Mouse (Mus musculus): ENCODE data around the gene Rpgrip1l.

Rpgrip1l gene

DNA sequence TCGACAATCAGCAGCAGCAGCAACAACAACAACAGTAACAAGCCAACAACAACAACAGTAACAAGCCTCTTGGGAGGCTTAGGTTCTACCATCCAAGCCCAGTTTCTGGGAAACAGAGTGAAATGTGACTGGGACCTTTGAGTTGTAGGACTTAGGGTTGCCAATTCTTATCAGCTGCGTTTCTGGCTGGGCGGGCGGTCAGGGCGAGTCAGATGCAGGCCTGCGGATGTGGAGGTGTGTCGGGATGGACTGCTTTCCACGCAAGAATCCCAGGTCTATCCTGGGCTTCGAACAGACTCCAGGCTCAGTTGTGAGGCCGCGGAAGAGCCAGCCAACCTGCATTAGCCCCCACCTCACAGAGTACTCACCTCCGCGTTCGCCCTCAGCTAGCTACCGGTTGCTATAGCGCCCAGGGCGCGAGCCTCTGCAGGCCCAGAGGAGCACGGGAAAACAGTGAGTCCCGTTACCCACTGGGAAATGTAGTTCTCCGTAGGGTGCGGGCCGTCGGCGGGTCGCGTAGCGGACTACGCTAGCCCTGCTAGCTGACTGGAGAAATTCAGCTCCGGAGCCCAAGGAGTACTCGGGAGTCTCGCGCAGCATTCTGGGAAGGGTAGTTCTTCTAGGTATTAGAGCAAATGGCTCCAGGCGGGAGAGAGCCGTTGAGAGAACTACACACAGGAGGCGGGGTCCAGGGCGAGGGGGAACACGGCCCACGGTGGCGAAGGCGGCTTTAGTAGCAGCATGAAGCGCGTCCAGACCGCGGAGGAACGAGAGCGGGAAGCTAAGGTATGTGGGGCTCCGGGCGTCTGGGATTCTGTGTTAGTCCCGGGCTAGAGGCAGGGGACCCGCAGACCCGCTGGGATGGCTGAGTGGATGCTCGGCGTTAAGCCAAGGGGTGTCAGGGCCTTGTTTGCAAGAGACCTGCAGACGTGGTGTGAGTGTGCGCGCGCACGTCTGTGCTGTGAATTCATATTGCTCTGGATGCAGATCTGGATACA lies at the start of gene Rpgrip1l, which contains the start of gene Fto:
Gene Rpgrip1l (minus strand): TSS at position 428 of the 998 bp plus-strand sequence.
Gene Fto (plus strand): TSS at position 691 of the 998 bp plus-strand sequence.
- DNase-seq, result peak; percentile 97 to 98

DNA sequence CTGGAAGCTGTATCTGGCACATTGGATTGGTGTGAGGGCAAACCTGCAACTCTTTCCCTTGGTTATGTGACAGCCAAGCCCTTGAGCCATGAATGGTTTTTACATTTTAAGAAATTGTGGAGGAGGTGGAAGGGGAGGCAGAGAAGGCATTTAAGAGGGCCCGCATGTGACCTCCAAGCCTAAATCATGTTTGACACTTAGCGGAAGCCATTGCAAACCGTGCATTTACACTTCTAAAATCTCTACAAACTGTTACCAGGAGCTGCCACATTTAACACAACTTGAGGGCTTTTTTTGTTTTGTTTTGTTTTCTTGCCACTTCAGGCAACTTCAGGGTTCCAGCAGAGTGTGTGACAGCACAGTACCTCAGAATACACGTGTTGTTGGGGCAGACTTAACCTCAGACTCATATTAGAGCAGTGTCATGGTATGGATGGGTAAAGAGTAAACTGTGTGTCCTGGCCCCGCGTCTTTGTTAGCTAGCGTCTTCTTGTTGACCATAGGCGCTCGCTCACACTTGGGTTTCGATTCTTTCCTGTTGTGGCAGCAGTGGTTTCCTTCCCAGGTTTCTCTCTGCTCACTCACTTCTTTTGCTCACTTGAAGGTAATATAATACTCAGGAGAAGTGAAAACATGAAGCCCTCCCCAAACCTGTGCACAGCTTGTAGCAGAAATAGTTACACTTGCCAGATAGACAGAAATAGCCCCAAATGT lies 47.7 kb upstream of the Rpgrip1l start:
- no peak for DNase-seq

DNA sequence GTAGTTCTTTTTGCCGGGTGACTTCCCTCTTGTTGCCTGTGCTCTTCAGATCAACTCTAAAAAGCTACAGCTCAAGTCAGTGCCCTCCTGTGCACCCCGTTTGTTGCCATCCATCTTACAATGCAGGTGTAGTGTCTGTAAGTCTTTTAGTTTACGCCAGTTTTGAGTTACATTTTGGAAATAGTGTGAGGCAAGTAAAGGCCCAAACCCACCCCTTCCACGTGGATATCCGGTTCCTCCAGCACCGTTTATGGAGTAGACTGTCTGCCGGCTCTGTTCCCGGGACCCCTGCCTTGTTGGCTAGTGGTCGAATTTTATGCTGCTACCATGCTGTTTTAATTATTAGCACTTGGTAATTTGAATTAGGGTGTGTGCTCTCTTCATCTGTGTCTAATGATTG lies 46.4 kb upstream of the Rpgrip1l start:
- no peak for DNase-seq

DNA sequence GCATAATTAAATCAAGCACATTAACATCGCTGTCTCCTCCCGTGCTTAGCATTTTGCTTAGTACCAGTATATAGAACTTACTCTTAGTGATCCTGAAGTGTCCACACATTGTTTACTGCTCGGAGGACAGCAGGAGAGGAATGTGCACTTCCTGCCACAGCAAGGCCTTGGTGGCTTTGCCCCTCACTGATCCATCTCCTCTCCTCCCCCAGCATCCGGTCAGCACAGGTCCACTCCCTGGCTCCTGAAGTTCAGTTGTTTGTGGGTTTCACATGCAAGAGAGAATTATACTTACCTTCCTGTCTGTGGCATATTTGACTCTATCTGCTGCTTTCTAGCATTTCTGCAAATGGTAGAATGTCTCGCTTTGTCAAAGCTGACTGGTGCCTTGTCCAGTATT lies 45.0 kb upstream of the Rpgrip1l start:
- DNase-seq, result no peak

DNA sequence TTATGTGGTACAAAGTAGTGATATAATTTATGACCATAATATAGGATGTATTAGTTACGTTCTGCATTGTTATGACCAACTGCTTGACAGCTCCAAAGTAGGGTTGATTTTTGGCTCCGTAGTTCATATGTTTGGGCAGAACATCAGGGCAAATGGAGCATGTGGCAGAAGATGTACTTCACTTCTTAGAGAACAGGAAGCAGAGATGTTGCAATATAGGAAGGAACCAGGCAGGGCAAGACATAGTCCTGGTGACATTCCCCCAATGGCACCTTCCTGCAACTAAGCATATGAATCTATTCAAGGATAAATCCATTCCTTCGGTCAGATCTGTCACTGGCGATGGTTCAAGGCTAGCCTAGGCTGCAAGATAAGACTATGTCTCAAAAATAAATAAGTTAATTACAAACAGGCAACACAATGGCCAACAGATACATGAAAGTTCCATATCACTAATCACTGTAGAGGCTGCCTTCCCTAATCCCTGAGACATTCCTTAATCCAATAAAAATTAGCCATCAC lies 44.5 kb upstream of the Rpgrip1l start:
- DNase-seq, result no peak

DNA sequence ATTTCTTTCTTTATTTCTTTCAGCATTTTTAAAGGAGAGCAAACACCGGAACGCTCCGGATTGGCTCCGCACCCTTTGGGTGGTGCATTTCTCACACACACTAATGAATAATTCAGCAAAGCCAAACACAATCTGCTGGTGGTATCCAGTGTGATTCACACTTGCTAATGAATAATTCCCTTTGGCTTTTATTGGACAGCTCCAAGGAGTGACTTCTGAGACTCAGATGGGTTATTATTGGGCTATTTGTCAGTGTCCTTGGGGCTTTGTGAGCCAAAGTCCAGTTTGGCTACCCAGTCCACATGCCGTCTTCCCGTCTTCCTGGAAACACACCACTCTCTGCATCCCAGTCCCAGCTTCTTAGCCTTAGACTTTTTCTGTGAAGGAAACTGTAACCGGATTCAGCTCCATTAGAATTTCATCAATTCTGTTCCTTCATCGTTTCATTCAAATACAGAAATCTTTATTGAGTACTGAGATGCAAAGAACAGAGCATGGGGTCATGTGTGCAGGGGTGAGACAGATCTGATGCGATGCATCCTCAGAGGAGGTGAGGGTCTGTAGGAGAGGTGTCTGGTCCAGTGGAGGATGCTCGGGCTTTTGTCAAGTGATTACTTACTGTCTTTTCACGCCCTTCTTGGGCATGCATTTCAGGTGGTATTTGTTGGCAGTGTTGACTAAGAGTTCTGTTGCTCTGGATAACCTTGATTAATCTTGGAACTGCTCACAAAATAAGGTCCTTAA lies 43.1 kb upstream of the Rpgrip1l start:
- DNase-seq, result no peak

DNA sequence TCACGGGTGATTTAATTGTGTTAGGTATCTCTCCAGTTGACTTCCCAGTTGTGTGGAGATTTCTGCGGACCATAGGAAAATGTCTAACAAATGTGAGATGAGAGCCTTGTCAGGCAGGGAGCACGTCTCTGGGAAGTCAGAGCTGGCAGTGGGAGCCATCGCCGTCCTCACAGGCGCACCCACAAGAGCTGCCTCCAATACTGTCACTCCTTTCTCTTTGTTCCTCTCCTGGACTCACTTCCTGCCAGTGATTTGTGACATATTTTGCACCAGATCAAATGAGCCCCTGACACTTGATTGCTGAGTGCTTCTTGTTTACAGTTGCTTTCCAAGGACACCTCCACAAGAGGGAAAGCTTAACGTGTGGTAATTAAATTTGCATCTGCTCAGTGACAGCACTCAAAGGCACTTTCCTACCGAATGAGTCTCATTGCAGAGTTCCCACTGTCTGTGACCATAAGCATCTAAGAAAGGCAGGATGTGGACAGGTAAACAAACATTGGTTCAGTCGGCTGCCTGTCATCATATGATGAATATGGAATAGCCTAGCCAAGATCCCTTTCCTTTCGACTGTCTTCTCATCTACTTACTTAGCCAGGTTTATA lies 42.3 kb upstream of the Rpgrip1l start:
- DNase-seq, result peak in 1 of 2 experiments; percentile 24

DNA sequence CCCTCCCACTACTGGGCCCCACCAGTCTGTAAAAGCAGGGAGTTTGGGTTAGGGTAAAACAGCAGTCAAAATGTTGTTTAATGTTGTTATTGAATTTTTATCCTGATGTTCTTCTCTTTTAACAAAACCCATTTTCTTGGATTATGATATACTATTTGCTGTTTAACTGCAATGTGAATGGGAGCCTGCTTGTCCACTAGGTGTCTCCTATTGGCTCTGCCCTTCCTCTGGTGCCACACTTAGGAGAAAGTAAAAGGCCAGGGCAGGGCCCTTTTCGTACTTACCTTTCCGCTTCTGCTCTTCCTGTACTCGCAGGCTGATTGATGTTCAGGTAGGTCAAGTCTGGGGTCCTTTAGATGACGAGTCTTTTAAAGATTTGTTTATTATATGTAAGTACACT lies 40.8 kb upstream of the Rpgrip1l start:
- DNase-seq, result no peak

DNA sequence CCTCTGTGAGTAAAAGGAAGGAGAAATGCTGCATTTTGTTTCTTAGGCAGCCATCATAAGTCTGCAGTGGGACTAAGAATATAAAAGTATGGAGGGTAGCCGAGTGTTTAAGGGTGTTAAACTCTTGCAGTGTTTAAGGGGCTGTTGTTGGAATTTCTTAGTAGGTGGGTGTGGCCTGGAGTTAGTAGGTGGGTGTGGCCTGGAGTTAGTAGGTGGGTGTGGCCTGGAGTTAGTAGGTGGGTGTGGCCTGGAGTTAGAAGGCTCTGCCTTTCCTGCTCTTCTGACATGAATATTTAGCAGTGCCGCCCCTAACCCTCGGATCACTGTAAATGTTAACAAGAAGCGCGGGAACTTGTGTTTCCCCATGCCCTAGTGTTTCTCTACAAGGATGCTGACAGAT lies 40.0 kb upstream of the Rpgrip1l start:
- no peak for DNase-seq

DNA sequence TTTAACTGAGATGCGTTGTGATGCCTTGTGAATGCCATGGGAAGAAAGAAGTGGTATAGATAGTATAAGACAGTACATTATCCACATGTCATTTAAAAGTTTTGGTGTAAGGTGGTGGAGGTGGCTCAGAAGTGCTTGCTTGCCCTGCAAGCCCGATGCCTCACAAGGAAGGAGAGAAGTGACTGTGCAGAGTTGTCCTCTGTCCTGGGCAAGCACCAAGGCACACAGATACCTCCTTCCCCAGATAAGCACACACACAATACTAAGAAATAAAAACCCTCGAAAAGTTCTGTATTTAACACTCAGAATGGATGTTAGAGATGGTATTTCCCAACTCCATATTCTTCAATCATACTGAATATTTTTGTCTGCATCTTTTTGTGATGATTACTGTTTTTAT lies 39.5 kb upstream of the Rpgrip1l start:
- DNase-seq, result no peak

DNA sequence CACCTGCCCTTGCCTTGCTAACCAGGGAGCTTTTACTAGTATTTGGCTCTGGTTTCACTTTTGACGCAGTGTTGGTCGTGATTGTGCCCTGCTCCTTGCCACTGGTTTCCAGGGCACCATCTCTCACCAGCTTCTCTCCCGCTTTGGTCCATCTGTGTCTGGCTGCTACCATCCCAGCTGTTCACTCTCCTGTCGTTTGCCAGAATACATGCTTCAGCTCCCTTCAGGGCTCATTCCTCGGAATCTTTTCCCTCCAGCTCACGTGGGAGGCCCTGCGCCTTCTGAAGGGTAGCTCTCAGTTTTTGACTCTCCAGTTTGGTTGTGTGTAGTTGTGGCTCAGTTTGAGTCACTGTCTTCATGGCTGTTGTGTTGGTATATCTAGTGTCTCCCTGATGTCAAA lies 37.6 kb upstream of the Rpgrip1l start:
- no peak for DNase-seq

DNA sequence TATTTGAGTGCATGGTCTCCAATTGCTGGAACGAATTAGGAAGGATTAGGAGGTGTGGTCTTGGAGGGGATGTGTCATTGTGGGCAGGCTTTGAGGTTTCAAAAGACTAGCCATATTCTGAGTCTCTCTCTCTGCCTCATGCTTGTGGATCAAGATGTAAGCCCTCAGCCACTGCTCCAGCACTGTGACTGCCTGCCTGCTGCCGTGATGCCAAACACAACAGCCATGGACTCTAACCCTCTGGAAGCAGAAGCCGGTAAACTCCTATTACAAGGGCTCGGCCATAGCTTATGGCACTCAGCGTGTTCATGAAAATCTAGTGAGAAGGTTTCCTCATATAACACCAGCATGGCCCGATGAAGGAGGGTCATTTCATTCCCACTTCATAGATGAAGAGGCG lies 36.8 kb upstream of the Rpgrip1l start:
- no peak for DNase-seq

DNA sequence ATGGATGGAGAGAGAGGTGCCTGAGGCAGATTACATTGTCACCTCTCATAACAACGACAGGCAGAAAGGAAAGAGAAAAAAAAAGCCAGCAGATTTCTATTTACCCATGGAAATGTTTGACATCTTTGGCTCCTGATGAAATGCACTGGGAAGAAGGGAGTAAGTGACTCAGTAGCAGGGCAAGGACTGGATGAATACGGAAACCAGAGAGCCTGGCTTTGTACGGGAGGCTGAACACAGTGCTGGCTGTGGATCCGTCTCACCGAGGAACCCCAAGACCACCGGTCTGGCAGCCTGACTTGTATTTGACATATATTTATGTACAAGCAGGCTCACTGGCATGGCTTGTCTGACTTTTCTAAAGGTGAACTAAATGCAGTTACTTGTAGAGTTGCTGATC lies 34.5 kb upstream of the Rpgrip1l start:
- no peak for DNase-seq

DNA sequence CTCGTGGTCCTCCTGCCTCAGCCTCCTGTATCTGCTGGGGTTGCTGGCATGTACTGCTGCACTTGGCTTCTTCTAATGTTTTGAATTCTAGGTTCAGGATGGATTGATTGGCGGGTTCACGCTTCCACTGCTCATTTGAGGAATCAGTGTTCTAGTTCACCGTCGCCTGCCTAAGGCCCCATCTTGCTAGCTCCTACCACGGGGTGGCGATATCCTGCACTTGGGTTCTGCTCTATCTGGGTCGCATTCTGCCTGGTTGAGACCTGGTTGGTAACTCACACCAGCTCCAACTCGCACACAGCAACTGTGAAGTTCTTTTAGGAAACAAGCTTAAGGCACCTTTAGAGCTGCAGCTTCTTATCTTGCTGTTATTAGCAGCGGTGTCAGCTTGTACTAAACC lies 34.1 kb upstream of the Rpgrip1l start:
- no peak for DNase-seq

DNA sequence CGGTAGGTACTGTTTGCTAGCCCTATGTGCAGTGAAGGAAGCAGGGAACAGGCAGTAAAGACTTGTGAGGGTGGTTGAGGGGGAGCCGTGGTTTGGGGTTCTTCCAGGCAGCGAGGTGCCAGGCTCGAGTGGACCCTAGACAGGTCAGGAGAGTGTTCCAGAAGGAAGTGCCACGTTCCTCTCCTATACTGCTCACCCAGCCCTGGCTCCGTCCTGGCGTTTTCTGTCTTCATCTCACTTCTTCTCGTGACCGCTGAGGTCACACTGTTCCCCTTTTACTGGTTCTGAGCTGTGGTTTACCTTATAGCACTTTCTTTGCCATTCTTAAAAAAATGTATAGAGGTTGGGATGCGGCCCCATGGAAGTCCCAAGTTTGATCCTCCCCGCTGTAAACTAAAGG lies 31.6 kb upstream of the Rpgrip1l start:
- no peak for DNase-seq

DNA sequence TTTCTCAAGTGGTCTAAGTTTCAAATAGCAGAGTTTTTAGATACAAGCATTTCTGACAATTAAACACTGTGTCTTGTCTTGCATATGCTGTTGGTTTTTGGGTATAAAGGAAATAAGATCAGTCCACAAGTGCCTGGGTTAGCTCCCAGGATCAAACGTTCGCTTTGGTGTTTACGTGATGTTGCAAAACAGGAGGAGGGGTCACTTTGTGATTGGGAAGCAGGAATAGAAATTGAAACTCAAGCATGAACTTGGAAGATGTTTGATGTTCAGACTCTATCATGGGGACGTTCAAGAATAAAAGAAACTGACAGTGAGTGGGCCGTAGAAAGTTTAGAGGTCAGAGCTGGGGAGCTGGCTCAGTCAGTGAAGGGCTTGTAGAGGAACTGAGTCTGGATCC lies 29.7 kb upstream of the Rpgrip1l start:
- DNase-seq, result no peak

DNA sequence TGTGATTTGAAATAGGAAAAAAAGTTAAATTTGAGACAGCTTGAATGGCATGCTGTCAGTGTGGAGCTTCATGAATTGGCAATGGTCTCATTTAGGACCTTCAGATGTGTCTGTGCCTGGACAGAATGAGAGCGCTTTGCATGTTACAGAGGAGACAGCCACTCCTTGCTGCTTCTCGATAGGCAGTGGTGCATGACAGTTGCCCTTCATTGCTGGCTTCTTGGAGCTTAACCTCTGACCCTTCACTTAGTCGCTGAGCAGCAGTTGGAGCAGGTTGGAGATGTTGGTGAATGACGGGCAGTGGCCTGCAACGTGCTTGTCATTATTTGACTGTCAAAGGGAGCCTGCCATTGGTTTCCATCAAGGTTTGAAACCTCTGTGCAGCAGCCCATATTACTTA lies 29.1 kb upstream of the Rpgrip1l start:
- no peak for DNase-seq

DNA sequence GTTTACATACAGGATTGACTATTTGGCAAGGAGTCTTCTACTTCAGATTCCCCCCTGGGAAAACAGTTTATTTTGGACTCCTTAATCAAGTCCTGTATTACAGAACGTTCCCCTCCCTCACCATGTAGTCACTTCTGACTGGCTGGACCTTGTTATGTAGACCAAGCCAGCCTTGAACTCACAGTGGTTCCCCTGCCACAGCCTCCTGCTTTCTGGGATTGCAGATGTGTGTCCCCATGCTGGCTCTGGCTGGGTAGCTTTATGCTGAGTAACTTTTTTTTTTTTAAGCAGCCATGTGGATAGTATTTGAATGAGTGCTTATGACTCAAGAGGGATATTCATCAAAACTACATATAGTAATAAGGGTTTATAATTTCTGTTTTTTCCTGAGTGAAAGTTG lies 27.7 kb upstream of the Rpgrip1l start:
- no peak for DNase-seq

DNA sequence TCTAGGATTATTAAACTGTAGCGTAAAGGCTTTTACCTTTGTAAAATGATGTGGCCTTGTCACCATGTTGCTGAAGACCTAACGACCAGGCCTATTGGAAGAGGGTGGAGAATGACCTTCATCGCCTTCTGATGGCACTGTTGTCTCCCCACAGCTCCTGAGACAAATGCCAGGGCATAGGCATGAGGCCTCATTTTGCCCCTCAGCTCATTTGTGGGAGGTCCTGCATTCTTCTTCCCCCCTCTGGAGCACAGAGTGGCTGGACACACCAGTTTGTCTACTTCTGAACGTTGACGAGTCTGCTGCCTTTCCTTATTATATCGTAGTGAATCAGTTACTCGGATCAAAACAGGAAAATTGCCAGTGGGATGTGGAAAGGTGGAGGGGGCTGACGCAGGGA lies 26.6 kb upstream of the Rpgrip1l start:
- no peak for DNase-seq

DNA sequence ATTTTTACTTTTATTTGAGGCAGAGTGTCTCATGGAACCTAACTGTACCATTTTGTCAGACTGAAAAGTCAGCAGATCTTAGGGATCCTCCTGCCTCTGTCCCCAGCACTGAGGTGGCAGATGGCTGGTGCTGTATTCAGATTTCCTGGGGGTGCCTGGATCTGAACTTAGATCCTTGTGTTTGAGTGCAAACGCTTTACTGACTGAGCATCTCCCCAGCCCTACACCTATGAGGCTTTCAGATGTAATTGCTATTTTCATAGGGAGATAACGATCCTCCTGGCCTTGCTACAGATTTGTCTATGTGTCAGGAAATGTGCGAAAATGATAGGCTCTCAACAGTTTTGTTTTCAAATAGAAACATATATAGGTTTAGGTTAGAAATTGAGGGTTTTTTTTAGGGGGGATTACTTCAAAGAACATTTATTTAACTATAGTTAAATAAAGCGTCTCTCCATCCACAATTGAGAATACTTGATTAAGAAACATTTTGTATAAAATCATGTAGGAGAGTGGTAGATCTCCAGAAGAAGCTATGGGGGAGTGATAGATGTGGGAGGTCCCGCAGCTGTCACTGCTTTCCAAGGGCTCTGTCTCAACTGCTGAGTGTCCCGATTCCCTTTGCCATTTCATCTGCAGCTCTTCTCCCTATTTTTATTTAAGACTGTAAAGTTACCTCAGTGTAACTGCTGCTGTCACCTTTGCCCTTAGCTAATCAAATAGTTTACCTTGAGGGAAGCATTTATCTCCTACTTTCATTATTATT lies 25.5 kb upstream of the Rpgrip1l start:
- no peak for DNase-seq

DNA sequence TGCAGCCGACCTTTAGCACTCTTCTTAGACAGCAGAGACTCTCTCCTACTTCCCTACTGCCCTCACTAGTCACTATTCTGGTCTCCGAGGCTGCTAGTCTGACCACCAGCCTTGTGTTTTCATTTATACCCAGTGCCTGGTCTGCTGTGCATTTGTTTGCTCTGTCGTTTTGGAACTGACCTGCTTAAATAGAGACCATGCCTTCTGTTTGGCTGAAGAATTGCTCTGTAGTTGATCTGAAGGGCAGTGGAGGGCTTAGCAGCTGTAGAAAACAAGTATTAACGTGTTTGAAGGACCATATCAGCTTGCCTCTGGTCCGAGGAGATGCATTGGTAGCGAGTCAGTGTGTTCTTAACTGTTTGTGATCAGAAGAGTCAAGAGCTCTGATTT lies 16.4 kb upstream of the Rpgrip1l start:
- DNase-seq, result no peak

DNA sequence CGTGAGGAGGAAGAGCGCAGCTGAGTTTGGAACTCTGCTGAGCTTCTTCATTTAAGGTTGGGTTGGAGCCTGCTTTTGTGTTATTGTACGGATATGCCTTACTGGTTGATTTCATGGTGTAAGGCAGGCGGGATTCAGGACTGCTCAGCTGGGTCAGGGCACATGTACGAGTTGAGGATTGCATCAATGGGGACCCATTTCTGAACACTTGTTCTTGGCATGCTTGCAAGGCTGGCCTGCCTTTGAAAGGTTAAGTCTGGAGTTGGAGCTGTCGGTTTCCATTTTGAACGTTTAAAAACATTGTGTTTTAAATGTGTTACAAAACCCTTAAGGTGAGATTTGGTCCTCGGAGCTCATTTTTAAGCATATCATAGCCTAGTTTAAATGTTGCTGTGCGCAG lies 16.0 kb upstream of the Rpgrip1l start:
- DNase-seq, result no peak
